Mouse (Mus musculus): ENCODE measurements around the gene Ccm2. TPM values are rescaled to one million over a fixed set of nuclear protein-coding genes. Genes with fewer than 3 reads are reported as not detected.

The Ccm2 gene
- polyA plus RNA-seq, 1 experiment from 2014 or later = 102 TPM

DNA sequence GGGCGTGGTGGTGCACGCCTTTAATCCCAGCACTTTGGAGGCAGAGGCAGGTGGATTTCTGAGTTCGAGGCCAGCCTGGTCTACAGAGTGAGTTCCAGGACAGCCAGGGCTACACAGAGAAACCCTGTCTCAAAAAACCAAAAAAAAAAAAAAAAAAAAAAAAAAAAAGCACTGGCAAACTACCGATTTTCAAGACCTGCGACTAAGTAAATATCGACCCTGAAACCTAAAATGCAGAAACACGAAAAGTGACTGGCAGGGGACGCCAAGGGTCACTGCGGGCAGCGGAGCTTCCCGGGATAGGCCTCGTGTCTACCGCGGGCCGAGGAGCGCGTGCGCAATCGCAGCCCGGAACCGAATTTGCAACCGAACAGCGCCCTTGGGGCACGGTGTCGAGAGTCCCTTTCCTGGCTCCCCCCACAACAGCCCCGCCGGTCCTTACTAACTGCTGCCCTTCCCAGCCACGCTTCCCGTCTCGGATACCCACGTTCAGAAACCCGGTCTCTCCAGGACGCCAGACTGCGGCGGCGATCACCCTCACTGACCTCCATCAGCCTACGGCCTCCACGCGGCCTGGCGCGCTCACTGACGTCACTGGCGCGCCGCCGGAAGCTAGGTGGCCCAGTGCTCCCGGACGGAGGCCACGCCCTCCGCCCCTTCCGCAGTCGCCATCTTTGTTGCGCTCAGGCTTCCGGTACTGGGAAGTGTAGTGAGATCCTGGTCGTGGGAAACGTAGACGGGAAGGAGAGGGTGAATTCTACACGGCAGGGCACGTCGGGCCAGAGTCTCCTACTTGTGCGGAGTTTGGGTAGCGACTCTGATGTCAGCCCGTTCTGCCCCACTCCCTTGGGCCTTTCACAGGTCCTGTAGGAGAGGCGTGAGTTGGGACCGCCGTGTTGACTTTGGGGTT is 79.0 kb downstream of the Ccm2 start, which contains the start of gene Tbrg4:
Gene Tbrg4 (minus strand): TSS at position 590 of the 910 bp plus-strand sequence.
- peaks cover 36% of the 10 kb centered on the region for H3K36me3 ChIP-seq
- under 1% methylated on average over 66 of the region's 66 CpGs for WGBS
- ATAC-seq (ENCODE audit: low FRiP score, low read depth) = peak; percentile 95

DNA sequence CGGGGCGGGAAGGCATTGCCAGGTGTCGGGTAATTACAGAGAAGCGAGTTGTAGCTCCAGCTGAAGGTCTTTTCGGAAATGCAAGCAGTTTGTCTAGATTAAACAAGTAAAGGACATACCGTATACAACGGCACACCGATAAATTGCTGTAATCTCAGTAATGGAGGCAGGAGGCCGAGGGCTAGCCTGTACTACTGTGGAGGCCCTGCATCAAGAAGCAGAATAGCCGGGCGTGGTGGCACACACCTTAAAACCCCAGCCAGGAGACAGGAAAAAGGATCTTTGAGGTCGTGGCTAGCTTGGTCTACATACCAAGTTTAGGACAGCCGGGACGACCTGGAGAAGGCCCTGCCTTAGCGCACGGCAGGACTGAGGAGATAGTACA is 79.7 kb downstream of the Ccm2 start:
- ATAC-seq (ENCODE audit: low FRiP score, low read depth) = peak; percentile 21
- no peaks in the 10 kb centered on the region for H3K27me3 ChIP-seq
- peak overlapping the region; percentile 88 for H3K27ac ChIP-seq
- WGBS = 12% methylated on average over 16 of the region's 16 CpGs
- H3K4me2 ChIP-seq (replicated peaks) = peak overlapping the region; percentile 79
- H3K9ac ChIP-seq = peak overlapping the region; percentile 79
- peak overlapping the region; percentile 77 for H3K4me3 ChIP-seq
- peaks cover 29% of the 10 kb centered on the region for H3K36me3 ChIP-seq
- H3K9me3 ChIP-seq = no peaks in the 10 kb centered on the region
- H3K4me1 ChIP-seq = peaks cover 32% of the 10 kb centered on the region

More for the DNA sequence above, 79.0 kb downstream of the Ccm2 start, which contains the start of gene Tbrg4:
- peak within 1 kb of the TSS; percentile 88 for H3K27ac ChIP-seq
- H3K9me3 ChIP-seq = no peaks in the 10 kb centered on the region
- H3K4me1 ChIP-seq = peaks cover 32% of the 10 kb centered on the region
- peak within 1 kb of the TSS; percentile 79 for H3K4me2 ChIP-seq (replicated peaks)
- H3K27me3 ChIP-seq = no peaks in the 10 kb centered on the region
- peak within 1 kb of the TSS; percentile 79 for H3K9ac ChIP-seq
- peak within 1 kb of the TSS; percentile 77 for H3K4me3 ChIP-seq

DNA sequence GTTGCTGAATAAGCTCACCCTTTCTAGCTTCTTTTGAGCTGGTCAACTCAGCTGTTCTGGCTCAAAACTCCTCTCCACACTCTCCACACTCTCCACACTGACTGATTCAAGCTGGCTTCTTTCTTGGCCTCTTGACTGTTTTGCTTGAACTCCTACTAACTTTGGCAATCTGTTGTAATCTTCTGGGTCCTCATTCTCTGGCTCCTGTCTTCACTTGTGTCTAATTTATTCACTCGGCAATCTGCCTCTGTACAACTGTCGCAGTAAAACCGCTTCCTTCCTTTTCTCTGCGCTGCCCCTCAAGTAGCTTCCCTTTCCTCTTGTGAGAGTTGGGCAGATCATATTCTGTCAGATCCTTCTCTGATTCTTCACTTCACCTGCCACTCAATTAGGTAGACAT is 81.0 kb downstream of the Ccm2 start:
- Histone ChIP-seq H3K9me3 (no peaks in the 10 kb centered on the region), H3K4me3 (no peak overlapping the region), H3K4me1 (peaks cover 32% of the 10 kb centered on the region), H3K36me3 (peaks cover 16% of the 10 kb centered on the region), H3K9ac (no peak overlapping the region), H3K4me2 (replicated peaks) (no peak overlapping the region), H3K27me3 (no peaks in the 10 kb centered on the region), H3K27ac (no peak overlapping the region)
- no peak for ATAC-seq (ENCODE audit: low FRiP score, low read depth)
- WGBS = 90% methylated on average over 4 of the region's 4 CpGs

DNA sequence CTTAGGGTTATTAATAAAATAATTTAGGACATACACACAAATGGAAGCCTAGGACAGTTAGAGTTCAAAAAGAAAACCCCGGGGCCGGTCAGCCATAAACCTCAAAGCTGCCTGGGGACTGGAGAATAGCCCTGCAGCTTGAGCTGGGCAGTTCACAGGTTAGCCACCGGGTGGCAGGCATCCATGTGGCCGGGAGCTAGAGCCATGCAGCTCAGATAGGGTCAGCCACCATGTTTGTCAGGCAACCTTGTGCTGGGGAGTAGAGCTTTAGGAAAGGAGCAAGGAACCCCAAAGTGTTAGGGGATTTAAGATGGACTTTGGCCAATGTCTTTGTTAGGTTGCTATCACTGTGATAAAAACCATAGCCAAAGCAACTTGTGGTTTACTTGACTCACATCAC is 81.9 kb downstream of the Ccm2 start:
- no peak overlapping the region for H3K4me3 ChIP-seq
- no peaks in the 10 kb centered on the region for H3K9me3 ChIP-seq
- whole genome bisulfite sequencing = 23% methylated on average over 4 of the region's 4 CpGs
- H3K36me3 ChIP-seq = peaks cover 7% of the 10 kb centered on the region
- H3K4me2 ChIP-seq (replicated peaks) = no peak overlapping the region
- H3K27me3 ChIP-seq = no peaks in the 10 kb centered on the region
- no peak overlapping the region for H3K27ac ChIP-seq
- H3K9ac ChIP-seq = no peak overlapping the region
- peaks cover 24% of the 10 kb centered on the region for H3K4me1 ChIP-seq
- ATAC-seq (ENCODE audit: low FRiP score, low read depth) = no peak

DNA sequence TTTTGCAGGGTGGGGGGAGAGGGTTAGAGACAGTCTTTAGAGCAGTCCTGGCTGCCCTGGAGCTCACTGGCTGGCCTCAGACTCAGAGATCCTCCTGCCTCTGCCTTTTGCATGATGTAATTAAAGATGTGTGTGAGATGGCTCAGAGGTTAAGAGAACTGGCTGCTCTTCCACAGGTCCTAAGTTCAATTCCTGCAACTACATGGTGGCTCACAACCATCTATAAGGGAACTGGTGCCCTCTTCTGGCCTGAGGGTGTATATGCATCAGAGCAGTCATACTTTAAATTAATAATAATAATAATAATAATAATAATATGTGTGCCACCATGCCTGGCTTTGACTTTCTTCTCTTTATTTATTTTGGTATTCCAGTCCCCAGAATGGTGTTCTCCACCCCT is 83.0 kb downstream of the Ccm2 start:
- ATAC-seq (ENCODE audit: low FRiP score, low read depth) = no peak
- peaks cover 13% of the 10 kb centered on the region for H3K4me1 ChIP-seq
- no peak overlapping the region for H3K4me2 ChIP-seq (replicated peaks)
- H3K4me3 ChIP-seq = no peak overlapping the region
- no peaks in the 10 kb centered on the region for H3K36me3 ChIP-seq
- no peak overlapping the region for H3K9ac ChIP-seq
- H3K27me3 ChIP-seq = no peaks in the 10 kb centered on the region
- no peaks in the 10 kb centered on the region for H3K9me3 ChIP-seq
- no peak overlapping the region for H3K27ac ChIP-seq

DNA sequence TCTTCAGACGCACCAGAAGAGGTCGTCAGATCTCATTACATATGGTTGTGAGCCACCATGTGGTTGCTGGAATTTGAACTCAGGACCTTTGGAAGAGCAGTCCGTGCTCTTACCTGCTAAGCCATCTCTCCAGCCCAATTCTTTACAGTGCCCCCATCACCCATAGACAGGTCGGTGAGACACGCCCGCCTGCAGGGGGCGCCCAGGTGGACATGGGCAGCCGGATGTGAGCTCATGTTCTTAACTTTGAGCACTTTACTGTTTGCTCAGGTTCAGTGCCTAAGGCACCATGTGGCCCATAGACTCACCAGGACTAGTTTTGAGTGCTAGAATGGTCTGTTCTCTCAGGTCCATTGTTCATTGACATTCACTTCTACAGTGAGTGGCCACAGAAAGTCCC is 89.5 kb downstream of the Ccm2 start:
- Histone ChIP-seq H3K4me2 (replicated peaks) (no peak overlapping the region), H3K9ac (no peak overlapping the region), H3K4me1 (no peaks in the 10 kb centered on the region), H3K9me3 (no peaks in the 10 kb centered on the region), H3K27ac (no peak overlapping the region), H3K36me3 (no peaks in the 10 kb centered on the region), H3K27me3 (no peaks in the 10 kb centered on the region), H3K4me3 (no peak overlapping the region)
- WGBS = 72% methylated on average over 8 of the region's 8 CpGs
- 0 out of 2 replicates have a peak, but pooled peaks have one; percentile 8 for ATAC-seq (ENCODE audit: low FRiP score, low read depth)

DNA sequence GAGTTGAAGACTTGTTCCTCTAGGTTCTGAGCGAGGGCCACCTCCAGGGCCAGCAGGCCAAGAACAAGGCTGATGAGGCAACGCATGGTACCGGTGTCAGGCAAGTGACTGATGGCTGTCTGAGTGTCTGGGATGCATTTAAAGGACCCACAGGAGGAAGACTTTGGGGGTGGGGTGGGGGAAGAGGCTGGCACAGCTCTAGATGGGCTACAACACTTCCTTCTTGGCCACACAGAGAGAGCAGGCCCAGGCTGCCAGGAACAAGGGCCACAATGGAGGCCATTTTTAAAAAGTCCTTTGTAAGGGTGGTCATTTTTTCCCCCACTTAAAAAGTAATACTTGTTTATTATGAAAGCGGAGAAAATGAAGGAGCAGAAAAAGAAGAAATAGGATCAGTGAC is 91.8 kb downstream of the Ccm2 start, which contains the start of gene Wap:
Gene Wap (minus strand): TSS at position 101 of the 400 bp plus-strand sequence.
- Histone ChIP-seq H3K27ac (no peak within 1 kb of the TSS), H3K4me1 (no peaks in the 10 kb centered on the region), H3K9me3 (no peaks in the 10 kb centered on the region), H3K9ac (no peak within 1 kb of the TSS), H3K4me3 (no peak within 1 kb of the TSS), H3K36me3 (no peaks in the 10 kb centered on the region), H3K4me2 (replicated peaks) (no peak within 1 kb of the TSS), H3K27me3 (no peaks in the 10 kb centered on the region)
- 92% methylated on average over 4 of the region's 4 CpGs for WGBS
- no peak for ATAC-seq (ENCODE audit: low FRiP score, low read depth)

DNA sequence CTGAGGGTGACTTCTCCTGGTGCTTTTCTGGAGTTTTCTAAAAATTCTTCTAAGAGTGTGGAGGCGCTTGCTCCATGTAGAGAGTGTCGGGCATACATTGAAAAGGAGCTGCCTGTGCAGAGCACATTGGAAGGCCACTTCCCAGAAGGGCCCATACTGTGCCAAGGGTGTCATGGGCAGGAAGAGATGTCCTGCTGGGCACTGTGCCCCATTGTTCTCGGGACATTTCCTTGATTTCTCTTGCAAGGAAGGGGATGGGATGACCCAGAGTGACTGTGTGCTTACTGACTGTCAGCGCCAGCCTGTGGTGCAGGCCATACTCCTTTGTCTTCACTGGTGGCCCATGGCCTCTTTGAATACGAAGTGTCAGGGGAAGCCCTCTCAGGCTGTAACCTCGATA is 92.4 kb downstream of the Ccm2 start:
- ATAC-seq (ENCODE audit: low FRiP score, low read depth) = no peak
- Histone ChIP-seq H3K36me3 (no peaks in the 10 kb centered on the region), H3K27me3 (no peaks in the 10 kb centered on the region), H3K4me1 (no peaks in the 10 kb centered on the region), H3K9ac (no peak overlapping the region), H3K27ac (no peak overlapping the region), H3K4me2 (replicated peaks) (no peak overlapping the region), H3K4me3 (no peak overlapping the region), H3K9me3 (no peaks in the 10 kb centered on the region)
- 84% methylated on average over 6 of the region's 6 CpGs for WGBS

DNA sequence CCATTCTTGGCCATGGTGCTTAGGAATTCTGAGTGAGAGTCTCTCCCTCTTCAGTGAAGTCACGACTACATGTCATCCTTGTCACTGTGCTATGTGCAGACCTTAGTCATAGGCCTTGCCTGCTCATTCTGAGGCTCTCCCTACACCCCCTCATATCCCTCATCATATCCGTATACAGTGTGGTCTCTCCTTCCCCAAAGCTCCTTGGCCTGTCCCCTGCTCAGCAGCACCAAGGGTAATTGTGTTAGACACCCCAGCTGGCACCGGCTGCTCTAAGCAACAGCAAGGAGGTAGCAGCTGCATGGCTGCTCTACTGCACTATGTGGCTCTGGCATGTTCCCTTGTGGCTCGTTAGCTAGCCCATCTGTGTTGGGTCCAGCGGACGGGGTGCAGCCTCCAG is 97.9 kb downstream of the Ccm2 start:
- Histone ChIP-seq H3K9me3 (no peaks in the 10 kb centered on the region), H3K4me3 (no peak overlapping the region), H3K27ac (no peak overlapping the region), H3K4me1 (no peaks in the 10 kb centered on the region), H3K36me3 (no peaks in the 10 kb centered on the region), H3K27me3 (no peaks in the 10 kb centered on the region), H3K9ac (no peak overlapping the region), H3K4me2 (replicated peaks) (no peak overlapping the region)
- no peak for ATAC-seq (ENCODE audit: low FRiP score, low read depth)
- WGBS = 63% methylated on average over 6 of the region's 6 CpGs

Other genes with a start within 250 kb of the Ccm2 start
- gene Zmiz2, start 157.8 kb upstream of the Ccm2 start, polyA plus RNA-seq (2015; fragmentation: Nextera tagmentation; extraction: Ambion mirVana) = 10.1 and 10.3 TPM in 2 replicates
- 4,950 and 5,155 TPM in 2 replicates for gene Ppia, start 131.4 kb upstream of the Ccm2 start, polyA plus RNA-seq (2015; fragmentation: Nextera tagmentation; extraction: Ambion mirVana)
- gene H2afv, start 102.4 kb upstream of the Ccm2 start, polyA plus RNA-seq (2015; fragmentation: Nextera tagmentation; extraction: Ambion mirVana) = 657 and 704 TPM in 2 replicates
- 30.5 and 32.1 TPM in 2 replicates for gene Purb, start 71.0 kb upstream of the Ccm2 start, polyA plus RNA-seq (2015; fragmentation: Nextera tagmentation; extraction: Ambion mirVana)
- gene Myo1g, start 25.9 kb upstream of the Ccm2 start, polyA plus RNA-seq (2015; fragmentation: Nextera tagmentation; extraction: Ambion mirVana) = 1.5 and 2.1 TPM in 2 replicates
- 1.2 and 2.5 TPM in 2 replicates for gene Nacad, start 59.2 kb downstream of the Ccm2 start, polyA plus RNA-seq (2015; fragmentation: Nextera tagmentation; extraction: Ambion mirVana)
- gene Tbrg4, start 79.2 kb downstream of the Ccm2 start, polyA plus RNA-seq (2015; fragmentation: Nextera tagmentation; extraction: Ambion mirVana) = 33.1 and 37.7 TPM in 2 replicates
- gene Wap, start 91.8 kb downstream of the Ccm2 start, polyA plus RNA-seq (2015; fragmentation: Nextera tagmentation; extraction: Ambion mirVana) = not detected in 2 replicates
- gene Ramp3, start 111.6 kb downstream of the Ccm2 start, polyA plus RNA-seq (2015; fragmentation: Nextera tagmentation; extraction: Ambion mirVana) = 5.5 and 7.8 TPM in 2 replicates

Data from limb, embryonic 13.5 days (tissue).